Mouse (Mus musculus) T-helper 2 cell (primary cell): ENCODE data around the gene Gm8246.
"Not testable (repeated sequence)": the region's sequence is repeated elsewhere in the genome, so short reads cannot be mapped to it uniquely, and the experiment has no call there.

Experiments
- in situ Hi-C: fragments of 300-600 bp; cut with MboI, MseI; formaldehyde crosslinking; loops from one replicate; pipeline ENCODE4 v1.15.1; 2025; ENCODE audit warnings: high pct_unique_total_duplicates

The Gm8246 gene

GRCm38 (mm10) chr14:5477730-5478129 is at the start of gene Gm8246:
Gene Gm8246, minus strand, starts transcription at chr14:5477830.
- in situ Hi-C loops = not testable (repeated sequence)

- in situ Hi-C loops = not testable (repeated sequence)
Measured at GRCm38 (mm10) chr14:5501374-5501773, 23.7 kb upstream of the Gm8246 start, which contains the start of gene Gm3488. Gene Gm3488, plus strand, starts transcription at chr14:5501674.

- in situ Hi-C loops = not testable (repeated sequence)
Measured at GRCm38 (mm10) chr14:5483907-5484306, 6.3 kb upstream of the Gm8246 start, which contains the start of gene Gm3187. Gene Gm3187, plus strand, starts transcription at chr14:5484207.

GRCm38 (mm10) chr14:5460469-5460868 is 17.2 kb downstream of the Gm8246 start:
- in situ Hi-C loops = not testable (repeated sequence)

- in situ Hi-C loops = not testable (repeated sequence)
Measured at GRCm38 (mm10) chr14:5455367-5455766, 22.3 kb downstream of the Gm8246 start, which contains the start of gene Gm3194. Gene Gm3194, minus strand, starts transcription at chr14:5455467.
